Mouse (Mus musculus): ENCODE data around the gene Siah1b. TPM values are rescaled to one million over a fixed set of nuclear protein-coding genes. Genes with fewer than 3 reads are reported as not detected.

Siah1b gene
- polyA plus RNA-seq, 1 experiment: 6.7 TPM

GRCm38 (mm10) chrX:164035931-164036330 lies 40.4 kb downstream of the Siah1b start:
- DNase-seq: peak; percentile 72
- TF ChIP-seq CTCF (conservative IDR thresholded peaks at IDR 0.05; ENCODE audit: insufficient read depth, insufficient read length, low read depth, low read length) (no peak), POLR2A (IDR thresholded peaks at IDR 0.05; ENCODE audit: low read depth, low read length) (no peak)
- no peak overlapping the region for H3K4me3 ChIP-seq (ENCODE audit: insufficient read depth, low read depth, low read length)
- H3K36me3 ChIP-seq (ENCODE audit: control insufficient read depth, insufficient read depth, low read length): no peaks in the 10 kb centered on the region
- 62% methylated on average over 7 of the region's 7 CpGs for WGBS
- H3K27me3 ChIP-seq (replicated peaks; ENCODE audit: control insufficient read depth, insufficient read depth, low read length): no peaks in the 10 kb centered on the region
- H3K27ac ChIP-seq (ENCODE audit: insufficient read depth, low read depth, low read length): peak overlapping the region; percentile 64; the same call in 1 of the 2 replicates
- peaks cover 2% of the 10 kb centered on the region; the same call in 1 of the 2 replicates for H3K4me1 ChIP-seq (ENCODE audit: control insufficient read depth, insufficient read depth, low read length)

- 69% methylated on average over 2 of the region's 2 CpGs for WGBS
- DNase-seq: peak; percentile 52
- TF ChIP-seq CTCF (conservative IDR thresholded peaks at IDR 0.05; ENCODE audit: insufficient read depth, insufficient read length, low read depth, low read length): no peak
- TF ChIP-seq POLR2A (IDR thresholded peaks at IDR 0.05; ENCODE audit: low read depth, low read length): no peak
These were observed 40.9 kb downstream of the Siah1b start for GRCm38 (mm10) chrX:164035401-164035800.

GRCm38 (mm10) chrX:164032526-164032925 lies 43.8 kb downstream of the Siah1b start:
- Histone ChIP-seq H3K27me3 (replicated peaks; ENCODE audit: control insufficient read depth, insufficient read depth, low read length) (no peaks in the 10 kb centered on the region), H3K4me3 (ENCODE audit: insufficient read depth, low read depth, low read length) (no peak overlapping the region), H3K4me1 (ENCODE audit: control insufficient read depth, insufficient read depth, low read length) (peaks cover 2% of the 10 kb centered on the region; the same call in 1 of the 2 replicates), H3K36me3 (ENCODE audit: control insufficient read depth, insufficient read depth, low read length) (no peaks in the 10 kb centered on the region), H3K27ac (ENCODE audit: insufficient read depth, low read depth, low read length) (0 out of 2 replicates have a peak overlapping the region, but pooled peaks have one; percentile 16)
- peak; percentile 72 for DNase-seq
- WGBS: 60% methylated on average over 7 of the region's 7 CpGs
- TF ChIP-seq POLR2A (IDR thresholded peaks at IDR 0.05; ENCODE audit: low read depth, low read length) (no peak), CTCF (conservative IDR thresholded peaks at IDR 0.05; ENCODE audit: insufficient read depth, insufficient read length, low read depth, low read length) (no peak)

More at GRCm38 (mm10) chrX:164035401-164035800, 40.9 kb downstream of the Siah1b start:
- Histone ChIP-seq H3K27me3 (replicated peaks; ENCODE audit: control insufficient read depth, insufficient read depth, low read length) (no peaks in the 10 kb centered on the region), H3K36me3 (ENCODE audit: control insufficient read depth, insufficient read depth, low read length) (no peaks in the 10 kb centered on the region), H3K4me1 (ENCODE audit: control insufficient read depth, insufficient read depth, low read length) (peaks cover 2% of the 10 kb centered on the region; the same call in 1 of the 2 replicates), H3K27ac (ENCODE audit: insufficient read depth, low read depth, low read length) (peak overlapping the region; percentile 76), H3K4me3 (ENCODE audit: insufficient read depth, low read depth, low read length) (no peak overlapping the region)

DNA sequence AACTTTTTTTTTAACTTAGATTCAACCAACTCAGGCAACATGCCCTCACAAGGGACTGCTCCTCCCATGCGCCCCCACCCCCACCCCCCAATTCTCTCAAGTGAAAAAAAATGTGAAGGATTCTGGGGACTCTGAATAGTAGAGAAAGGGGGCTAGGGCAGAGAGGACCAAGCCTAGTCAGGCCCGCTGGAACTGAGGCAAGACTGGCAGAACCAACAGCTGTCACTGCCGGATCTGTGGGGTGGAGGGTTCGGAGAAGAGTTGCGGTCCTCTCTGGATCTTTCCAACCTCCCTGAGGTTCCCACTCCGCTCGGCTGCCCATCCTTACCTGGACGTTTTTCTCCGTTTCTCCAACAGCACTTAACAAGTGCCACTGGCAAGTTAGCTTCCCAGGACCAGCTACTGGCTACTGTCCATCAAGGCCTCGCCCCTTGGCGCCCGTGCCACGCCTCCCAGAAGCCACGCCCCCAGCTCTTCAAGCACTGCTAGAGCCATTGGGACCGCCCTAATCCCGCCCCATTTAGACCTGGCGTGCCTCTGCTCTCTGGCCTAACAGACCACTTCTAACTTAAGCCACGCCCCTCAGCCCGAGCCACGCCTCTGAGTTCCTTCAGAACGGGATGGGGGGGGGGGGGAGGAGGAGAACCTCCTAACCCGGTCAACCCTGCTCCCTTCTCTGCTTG lies 48.5 kb downstream of the Siah1b start, which contains the start of gene Car5b:
TSS of gene Car5b (minus strand) at position 391 of the 683 bp plus-strand sequence.
- no peaks in the 10 kb centered on the region for H3K4me1 ChIP-seq (ENCODE audit: control insufficient read depth, insufficient read depth, low read length)
- peak within 1 kb of the TSS; percentile 73 for H3K4me3 ChIP-seq (ENCODE audit: insufficient read depth, low read depth, low read length)
- 2% methylated on average over 22 of the region's 22 CpGs for WGBS
- H3K27ac ChIP-seq (ENCODE audit: insufficient read depth, low read depth, low read length): peak within 1 kb of the TSS; percentile 54
- H3K27me3 ChIP-seq (replicated peaks; ENCODE audit: control insufficient read depth, insufficient read depth, low read length): no peaks in the 10 kb centered on the region
- no peaks in the 10 kb centered on the region for H3K36me3 ChIP-seq (ENCODE audit: control insufficient read depth, insufficient read depth, low read length)
- TF ChIP-seq CTCF (conservative IDR thresholded peaks at IDR 0.05; ENCODE audit: insufficient read depth, insufficient read length, low read depth, low read length) (no peak), POLR2A (IDR thresholded peaks at IDR 0.05; ENCODE audit: low read depth, low read length) (no peak)
- peak; percentile 98 for DNase-seq

Other genes starting within 250 kb of the Siah1b start
- 1.2 and 2.2 TPM in 2 replicates for gene Ap1s2, start 167.5 kb downstream of the Siah1b start, polyA plus RNA-seq (2012; rRNA removed)
- gene Zrsr2, start 117.8 kb downstream of the Siah1b start, polyA plus RNA-seq (2012; rRNA removed): 6.2 and 10.5 TPM in 2 replicates
- gene Car5b, start 48.5 kb downstream of the Siah1b start, polyA plus RNA-seq (2012; rRNA removed): 45.6 and 49.1 TPM in 2 replicates
- gene Cltrn, start 12.3 kb upstream of the Siah1b start, polyA plus RNA-seq (2012; rRNA removed): 171 and 274 TPM in 2 replicates
- 8.4 and 11.0 TPM in 2 replicates for gene Ace2, start 62.8 kb upstream of the Siah1b start, polyA plus RNA-seq (2012; rRNA removed)
- 0.34 and 0.50 TPM in 2 replicates for gene Bmx, start 181.7 kb upstream of the Siah1b start, polyA plus RNA-seq (2012; rRNA removed)
- 1.1 and 1.7 TPM in 2 replicates for gene Pir, start 192.9 kb upstream of the Siah1b start, polyA plus RNA-seq (2012; rRNA removed)